Mouse (Mus musculus) embryonic facial prominence, embryonic 12.5 days (tissue): Measurements from ENCODE around the gene Slc34a3. TPM values are rescaled to one million over a fixed set of nuclear protein-coding genes. Genes with fewer than 3 reads are reported as not detected.

Experiments used
- ATAC-seq: fragments of 200-750 bp; cut with Nextera tagmentation; 2 replicates; pipeline ENCODE4 v1.8.0; 2017; ENCODE audit not compliant: insufficient number of reproducible peaks, insufficient read depth, low FRiP score, low TSS enrichment
- H3K27ac ChIP-seq: fragments of 300-500 bp; sonication (generic); 2 replicates; pipeline ENCODE4 v1.5.1; 2016; ENCODE audit warnings: mild to moderate bottlenecking
- H3K27me3 ChIP-seq: fragments of 300-500 bp; sonication (generic); 2 replicates; pipeline ENCODE4 v1.6.1; 2016; ENCODE audit warnings: mild to moderate bottlenecking, moderate library complexity
- H3K36me3 ChIP-seq: fragments of 300-500 bp; sonication (generic); 2 replicates; pipeline ENCODE4 v1.6.1; 2016; ENCODE audit warnings: mild to moderate bottlenecking
- H3K4me1 ChIP-seq: fragments of 300-500 bp; sonication (generic); 2 replicates; pipeline ENCODE4 v1.6.1; 2016
- H3K4me2 ChIP-seq: fragments of 300-500 bp; sonication (generic); replicated peaks from 2 replicates; pipeline ENCODE4 v1.6.1; 2016; ENCODE audit warnings: mild to moderate bottlenecking, moderate library complexity
- H3K4me3 ChIP-seq: fragments of 300-500 bp; sonication (generic); 2 replicates; pipeline ENCODE4 v1.5.1; 2016; ENCODE audit warnings: mild to moderate bottlenecking
- H3K9ac ChIP-seq: fragments of 300-500 bp; sonication (generic); 2 replicates; pipeline ENCODE4 v1.6.1; 2016; ENCODE audit warnings: mild to moderate bottlenecking, moderate library complexity
- H3K9me3 ChIP-seq: fragments of 300-500 bp; sonication (generic); 2 replicates; pipeline ENCODE4 v1.6.1; 2016; ENCODE audit warnings: mild to moderate bottlenecking, moderate library complexity
- WGBS: fragments of 180-500 bp; shearing (Covaris S2); methylation state at CpG from one replicate; pipeline ENCODE4 v1.1.7; 2016; 5-methylcytosine and 5-hydroxymethylcytosine counted together
- polyA plus RNA-seq: library from polyadenylated mRNA; unstranded; fragments of >200 nt; fragmentation: Nextera tagmentation; extraction: Ambion mirVana; gene quantifications from 2 replicates; pipeline ENCODE4 v1.2.1, GENCODE M21; 2016

The Slc34a3 gene
- polyA plus RNA-seq, result not detected in 2 replicates

- no peak within 1 kb of the TSS for H3K4me3 ChIP-seq
- no peaks in the 10 kb centered on the region for H3K4me1 ChIP-seq
- H3K27me3 ChIP-seq, result peaks cover 28% of the 10 kb centered on the region; the same call in 1 of the 2 replicates
- no peak for ATAC-seq
- H3K9ac ChIP-seq, result no peak within 1 kb of the TSS
- WGBS, result 80% methylated on average over 3 of the region's 3 CpGs
- H3K4me2 ChIP-seq, result no peak within 1 kb of the TSS
- H3K27ac ChIP-seq, result no peak within 1 kb of the TSS
- no peaks in the 10 kb centered on the region for H3K9me3 ChIP-seq
- H3K36me3 ChIP-seq, result no peaks in the 10 kb centered on the region
Observed at GRCm38 (mm10) chr2:25234050-25234449, at the start of gene Slc34a3. Gene Slc34a3, minus strand, starts transcription at chr2:25234364.

GRCm38 (mm10) chr2:25278928-25279882 is 45.0 kb upstream of the Slc34a3 start:
- Histone ChIP-seq H3K4me3 (no peak overlapping the region), H3K36me3 (peaks cover 93% of the 10 kb centered on the region), H3K27ac (no peak overlapping the region), H3K9me3 (no peaks in the 10 kb centered on the region), H3K9ac (no peak overlapping the region), H3K4me2 (no peak overlapping the region), H3K27me3 (no peaks in the 10 kb centered on the region), H3K4me1 (no peaks in the 10 kb centered on the region)
- 65% methylated on average over 13 of the region's 13 CpGs for WGBS
- ATAC-seq, result no peak

- Histone ChIP-seq H3K36me3 (peaks cover 66% of the 10 kb centered on the region), H3K27ac (no peak overlapping the region)
Observed at GRCm38 (mm10) chr2:25273010-25273409, 38.8 kb upstream of the Slc34a3 start.

GRCm38 (mm10) chr2:25272515-25272914 is 38.4 kb upstream of the Slc34a3 start:
- Histone ChIP-seq H3K36me3 (peaks cover 61% of the 10 kb centered on the region), H3K4me2 (peak overlapping the region; percentile 97), H3K9me3 (no peaks in the 10 kb centered on the region), H3K27me3 (no peaks in the 10 kb centered on the region), H3K4me1 (peaks cover 21% of the 10 kb centered on the region), H3K9ac (peak overlapping the region; percentile 86), H3K27ac (0 out of 2 replicates have a peak overlapping the region, but pooled peaks have one; percentile 82), H3K4me3 (peak overlapping the region; percentile 94)
- whole genome bisulfite sequencing, result under 1% methylated on average over 29 of the region's 29 CpGs
- ATAC-seq, result peak; percentile 36; the same call in 1 of the 2 replicates

More at GRCm38 (mm10) chr2:25273010-25273409, 38.8 kb upstream of the Slc34a3 start:
- Histone ChIP-seq H3K9ac (peak overlapping the region; percentile 86), H3K4me2 (peak overlapping the region; percentile 97), H3K9me3 (no peaks in the 10 kb centered on the region), H3K4me3 (peak overlapping the region; percentile 94), H3K4me1 (peaks cover 21% of the 10 kb centered on the region), H3K27me3 (no peaks in the 10 kb centered on the region)
- 36% methylated on average over 16 of the region's 16 CpGs for WGBS
- ATAC-seq, result no peak

- peaks cover 59% of the 10 kb centered on the region for H3K36me3 ChIP-seq
- peaks cover 23% of the 10 kb centered on the region for H3K4me1 ChIP-seq
Observed at GRCm38 (mm10) chr2:25271827-25272511, 37.8 kb upstream of the Slc34a3 start, which contains the start of the genes Ssna1 and Anapc2. Gene Ssna1, minus strand, starts transcription at chr2:25272438. Gene Anapc2, plus strand, starts transcription at chr2:25272478.

GRCm38 (mm10) chr2:25267746-25268309 is 33.7 kb upstream of the Slc34a3 start:
- Histone ChIP-seq H3K9ac (no peak overlapping the region), H3K27me3 (peaks cover 23% of the 10 kb centered on the region), H3K4me2 (no peak overlapping the region), H3K4me1 (peaks cover 46% of the 10 kb centered on the region), H3K9me3 (no peaks in the 10 kb centered on the region), H3K4me3 (no peak overlapping the region), H3K36me3 (peaks cover 32% of the 10 kb centered on the region), H3K27ac (no peak overlapping the region)
- no peak for ATAC-seq
- WGBS, result 70% methylated on average over 4 of the region's 4 CpGs

More at GRCm38 (mm10) chr2:25271827-25272511, 37.8 kb upstream of the Slc34a3 start, which contains the start of the genes Ssna1 and Anapc2:
- 1% methylated on average over 55 of the region's 55 CpGs for WGBS
- H3K4me2 ChIP-seq, result peak within 1 kb of the TSS; percentile 97
- H3K27me3 ChIP-seq, result no peaks in the 10 kb centered on the region
- peak; percentile 92 for ATAC-seq
- peak within 1 kb of the TSS; percentile 94 for H3K4me3 ChIP-seq
- H3K27ac ChIP-seq, result peak within 1 kb of the TSS; percentile 82
- H3K9ac ChIP-seq, result peak within 1 kb of the TSS; percentile 86
- H3K9me3 ChIP-seq, result no peaks in the 10 kb centered on the region

GRCm38 (mm10) chr2:25267241-25267640 is 33.1 kb upstream of the Slc34a3 start:
- no peaks in the 10 kb centered on the region for H3K9me3 ChIP-seq
- H3K27ac ChIP-seq, result no peak overlapping the region
- H3K4me1 ChIP-seq, result peaks cover 46% of the 10 kb centered on the region
- H3K4me2 ChIP-seq, result no peak overlapping the region
- ATAC-seq, result no peak
- H3K9ac ChIP-seq, result no peak overlapping the region
- H3K27me3 ChIP-seq, result peaks cover 23% of the 10 kb centered on the region
- H3K36me3 ChIP-seq, result peaks cover 32% of the 10 kb centered on the region
- no peak overlapping the region for H3K4me3 ChIP-seq

- Histone ChIP-seq H3K9ac (no peak overlapping the region), H3K4me1 (peaks cover 46% of the 10 kb centered on the region), H3K27me3 (peaks cover 23% of the 10 kb centered on the region), H3K27ac (no peak overlapping the region), H3K9me3 (no peaks in the 10 kb centered on the region), H3K36me3 (peaks cover 32% of the 10 kb centered on the region), H3K4me3 (no peak overlapping the region), H3K4me2 (0 out of 2 replicates have a peak overlapping the region, but pooled peaks have one; percentile 3)
- ATAC-seq, result no peak
- 57% methylated on average over 2 of the region's 2 CpGs for WGBS
Observed at GRCm38 (mm10) chr2:25266720-25267119, 32.6 kb upstream of the Slc34a3 start.

- no peak overlapping the region for H3K4me3 ChIP-seq
- H3K4me2 ChIP-seq, result 0 out of 2 replicates have a peak overlapping the region, but pooled peaks have one; percentile 3
- peaks cover 23% of the 10 kb centered on the region for H3K27me3 ChIP-seq
- peaks cover 32% of the 10 kb centered on the region for H3K36me3 ChIP-seq
- H3K9ac ChIP-seq, result no peak overlapping the region
- no peaks in the 10 kb centered on the region for H3K9me3 ChIP-seq
- H3K4me1 ChIP-seq, result peaks cover 40% of the 10 kb centered on the region
- no peak for ATAC-seq
- 74% methylated on average over 6 of the region's 6 CpGs for WGBS
- no peak overlapping the region for H3K27ac ChIP-seq
Observed at GRCm38 (mm10) chr2:25265897-25266656, 31.9 kb upstream of the Slc34a3 start.

- Histone ChIP-seq H3K36me3 (peaks cover 20% of the 10 kb centered on the region), H3K27ac (no peak overlapping the region), H3K9ac (no peak overlapping the region), H3K4me2 (no peak overlapping the region), H3K9me3 (no peaks in the 10 kb centered on the region), H3K4me1 (peaks cover 34% of the 10 kb centered on the region), H3K4me3 (no peak overlapping the region), H3K27me3 (peaks cover 23% of the 10 kb centered on the region)
- WGBS, result 59% methylated on average over 3 of the region's 3 CpGs
- no peak for ATAC-seq
Observed at GRCm38 (mm10) chr2:25264851-25265250, 30.7 kb upstream of the Slc34a3 start.
